Mouse (Mus musculus): ENCODE data around the gene Fars2. TPM values are rescaled to one million over a fixed set of nuclear protein-coding genes. Genes with fewer than 3 reads are reported as not detected.

Gene Fars2
- polyA plus RNA-seq, 1 experiment, result 123 TPM

DNA sequence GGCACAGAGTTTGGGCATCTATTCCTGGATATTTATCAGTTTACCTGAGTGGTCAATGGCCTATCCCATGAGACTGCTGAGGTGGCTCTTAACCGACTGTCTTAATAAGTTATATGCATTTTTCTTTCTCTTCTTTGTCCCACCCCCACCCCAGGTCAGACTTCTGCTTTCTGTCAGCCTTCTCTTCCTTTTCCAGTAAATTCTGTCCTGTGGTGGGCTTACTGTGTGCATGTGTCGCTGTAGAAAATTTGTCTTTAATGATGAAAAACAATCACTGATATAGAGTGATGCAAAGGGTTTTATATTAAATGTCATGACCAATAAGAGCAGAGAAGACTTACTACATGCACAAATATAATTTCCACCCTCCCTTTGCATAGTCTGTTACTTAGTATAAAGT, 85.3 kb downstream of the Fars2 start:
- Histone ChIP-seq H3K36me3 (ENCODE audit: control insufficient read depth, insufficient read depth, low read length) (no peaks in the 10 kb centered on the region), H3K4me1 (ENCODE audit: control insufficient read depth, insufficient read depth, low read length) (no peaks in the 10 kb centered on the region), H3K27ac (ENCODE audit: control insufficient read depth, insufficient read depth, low read depth, low read length) (no peak overlapping the region), H3K27me3 (ENCODE audit: control insufficient read depth, insufficient read depth, low read length) (no peaks in the 10 kb centered on the region), H3K4me3 (ENCODE audit: control insufficient read depth, low read depth, low read length) (no peak overlapping the region)
- TF ChIP-seq CTCF (IDR thresholded peaks at IDR 0.05; ENCODE audit: control insufficient read depth, insufficient read depth, insufficient replicate concordance, low read depth, low read length), result no peak
- TF ChIP-seq POLR2A (IDR thresholded peaks at IDR 0.05; ENCODE audit: control insufficient read depth, low read depth, low read length), result no peak

GRCm38 (mm10) chr13:36203014-36203413, 85.8 kb downstream of the Fars2 start:
- no peak for TF ChIP-seq CTCF (IDR thresholded peaks at IDR 0.05; ENCODE audit: control insufficient read depth, insufficient read depth, insufficient replicate concordance, low read depth, low read length)
- TF ChIP-seq POLR2A (IDR thresholded peaks at IDR 0.05; ENCODE audit: control insufficient read depth, low read depth, low read length), result no peak
- Histone ChIP-seq H3K4me1 (ENCODE audit: control insufficient read depth, insufficient read depth, low read length) (no peaks in the 10 kb centered on the region), H3K27ac (ENCODE audit: control insufficient read depth, insufficient read depth, low read depth, low read length) (no peak overlapping the region), H3K36me3 (ENCODE audit: control insufficient read depth, insufficient read depth, low read length) (no peaks in the 10 kb centered on the region), H3K27me3 (ENCODE audit: control insufficient read depth, insufficient read depth, low read length) (no peaks in the 10 kb centered on the region), H3K4me3 (ENCODE audit: control insufficient read depth, low read depth, low read length) (no peak overlapping the region)

DNA sequence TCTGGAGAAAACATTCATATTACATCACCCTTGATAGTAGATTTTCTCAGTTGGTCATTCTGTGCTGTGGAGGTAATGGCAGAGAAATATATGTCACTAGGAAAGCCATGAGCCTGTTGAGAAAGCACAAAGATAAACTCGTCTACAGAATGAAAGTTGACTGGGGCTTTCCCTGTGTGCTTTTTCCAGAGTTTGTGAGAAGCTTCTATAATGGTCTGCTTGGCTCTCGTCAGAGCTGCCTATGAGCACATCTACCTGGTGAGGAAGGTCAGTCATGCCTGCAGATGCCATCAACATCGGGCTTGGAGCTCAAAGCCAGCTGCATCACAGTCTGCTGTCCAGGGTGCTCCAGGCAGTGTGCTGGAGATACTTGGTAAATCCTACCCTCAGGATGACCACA, 87.1 kb downstream of the Fars2 start:
- no peaks in the 10 kb centered on the region for H3K36me3 ChIP-seq (ENCODE audit: control insufficient read depth, insufficient read depth, low read length)
- no peak for TF ChIP-seq POLR2A (IDR thresholded peaks at IDR 0.05; ENCODE audit: control insufficient read depth, low read depth, low read length)
- no peak for TF ChIP-seq CTCF (IDR thresholded peaks at IDR 0.05; ENCODE audit: control insufficient read depth, insufficient read depth, insufficient replicate concordance, low read depth, low read length)

DNA sequence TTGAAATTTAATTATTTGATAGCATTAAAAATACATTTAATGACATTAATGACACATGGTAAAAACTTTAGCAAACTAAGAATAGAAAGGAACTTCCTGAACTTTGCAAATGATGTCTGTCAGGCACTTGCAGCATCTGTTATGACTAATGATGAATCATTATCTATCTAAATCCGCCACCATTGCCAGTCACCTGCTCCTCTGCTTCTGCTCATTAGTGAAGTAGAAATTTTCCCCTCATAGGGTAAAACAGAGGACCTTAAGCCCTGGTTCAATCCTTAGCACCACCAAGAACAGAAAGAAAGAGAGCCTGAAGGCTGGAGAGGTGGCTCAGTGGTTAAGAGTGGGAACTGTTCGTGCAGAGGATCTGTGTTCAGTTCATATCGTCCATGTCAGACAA, 93.8 kb downstream of the Fars2 start:
- H3K27ac ChIP-seq (ENCODE audit: control insufficient read depth, insufficient read depth, low read depth, low read length), result no peak overlapping the region
- no peaks in the 10 kb centered on the region for H3K4me1 ChIP-seq (ENCODE audit: control insufficient read depth, insufficient read depth, low read length)
- H3K36me3 ChIP-seq (ENCODE audit: control insufficient read depth, insufficient read depth, low read length), result no peaks in the 10 kb centered on the region
- no peaks in the 10 kb centered on the region for H3K27me3 ChIP-seq (ENCODE audit: control insufficient read depth, insufficient read depth, low read length)
- no peak overlapping the region for H3K4me3 ChIP-seq (ENCODE audit: control insufficient read depth, low read depth, low read length)
- TF ChIP-seq CTCF (IDR thresholded peaks at IDR 0.05; ENCODE audit: control insufficient read depth, insufficient read depth, insufficient replicate concordance, low read depth, low read length), result no peak
- no peak for TF ChIP-seq POLR2A (IDR thresholded peaks at IDR 0.05; ENCODE audit: control insufficient read depth, low read depth, low read length)

More for the DNA sequence above, 87.1 kb downstream of the Fars2 start:
- H3K4me1 ChIP-seq (ENCODE audit: control insufficient read depth, insufficient read depth, low read length), result no peaks in the 10 kb centered on the region
- no peak overlapping the region for H3K27ac ChIP-seq (ENCODE audit: control insufficient read depth, insufficient read depth, low read depth, low read length)
- H3K4me3 ChIP-seq (ENCODE audit: control insufficient read depth, low read depth, low read length), result no peak overlapping the region
- no peaks in the 10 kb centered on the region for H3K27me3 ChIP-seq (ENCODE audit: control insufficient read depth, insufficient read depth, low read length)

DNA sequence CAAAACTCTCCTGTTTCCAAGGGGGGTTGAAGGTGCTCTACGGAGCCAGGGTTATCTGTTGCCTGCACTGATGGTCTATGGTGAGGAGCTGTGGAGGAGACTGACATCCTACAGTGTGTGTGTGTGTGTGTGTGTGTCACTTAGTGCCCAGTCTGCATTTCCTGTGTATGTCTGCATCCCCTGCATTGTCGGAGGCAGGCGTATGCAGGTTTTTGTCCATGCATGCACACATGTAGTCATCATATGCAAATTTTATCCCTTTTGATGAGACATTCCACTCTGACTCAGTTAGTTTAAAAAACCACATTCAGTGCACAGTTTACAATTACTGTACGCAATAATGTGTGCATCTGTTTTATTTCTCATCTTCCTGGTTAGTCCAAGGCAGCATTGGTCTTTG, 96.8 kb downstream of the Fars2 start:
- Histone ChIP-seq H3K27ac (ENCODE audit: control insufficient read depth, insufficient read depth, low read depth, low read length) (no peak overlapping the region), H3K27me3 (ENCODE audit: control insufficient read depth, insufficient read depth, low read length) (no peaks in the 10 kb centered on the region), H3K4me3 (ENCODE audit: control insufficient read depth, low read depth, low read length) (no peak overlapping the region), H3K4me1 (ENCODE audit: control insufficient read depth, insufficient read depth, low read length) (no peaks in the 10 kb centered on the region), H3K36me3 (ENCODE audit: control insufficient read depth, insufficient read depth, low read length) (no peaks in the 10 kb centered on the region)
- TF ChIP-seq CTCF (IDR thresholded peaks at IDR 0.05; ENCODE audit: control insufficient read depth, insufficient read depth, insufficient replicate concordance, low read depth, low read length), result no peak
- TF ChIP-seq POLR2A (IDR thresholded peaks at IDR 0.05; ENCODE audit: control insufficient read depth, low read depth, low read length), result no peak

DNA sequence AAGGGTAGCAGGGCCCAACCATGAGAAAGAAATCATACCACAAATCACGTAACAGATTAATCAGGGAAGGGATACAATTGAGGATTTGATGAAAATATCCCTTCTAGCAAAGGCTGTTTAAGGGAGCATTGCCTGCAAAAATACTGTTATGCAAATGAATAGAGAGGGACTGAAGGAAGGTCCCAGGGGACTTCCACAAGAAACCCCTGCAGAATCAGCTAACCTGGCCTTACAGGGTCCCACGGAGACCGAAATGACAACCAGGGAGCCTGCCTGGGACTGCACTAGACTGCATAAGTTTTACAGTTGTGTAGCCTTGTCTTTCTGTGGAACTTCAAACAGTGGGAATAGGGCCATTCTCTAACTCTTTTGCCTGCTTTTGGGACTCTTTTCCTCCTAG, 98.8 kb downstream of the Fars2 start:
- Histone ChIP-seq H3K27me3 (ENCODE audit: control insufficient read depth, insufficient read depth, low read length) (no peaks in the 10 kb centered on the region), H3K36me3 (ENCODE audit: control insufficient read depth, insufficient read depth, low read length) (no peaks in the 10 kb centered on the region), H3K4me3 (ENCODE audit: control insufficient read depth, low read depth, low read length) (no peak overlapping the region), H3K27ac (ENCODE audit: control insufficient read depth, insufficient read depth, low read depth, low read length) (no peak overlapping the region), H3K4me1 (ENCODE audit: control insufficient read depth, insufficient read depth, low read length) (no peaks in the 10 kb centered on the region)
- no peak for TF ChIP-seq POLR2A (IDR thresholded peaks at IDR 0.05; ENCODE audit: control insufficient read depth, low read depth, low read length)
- no peak for TF ChIP-seq CTCF (IDR thresholded peaks at IDR 0.05; ENCODE audit: control insufficient read depth, insufficient read depth, insufficient replicate concordance, low read depth, low read length)

- Histone ChIP-seq H3K36me3 (ENCODE audit: control insufficient read depth, insufficient read depth, low read length) (no peaks in the 10 kb centered on the region), H3K27me3 (ENCODE audit: control insufficient read depth, insufficient read depth, low read length) (no peaks in the 10 kb centered on the region), H3K4me3 (ENCODE audit: control insufficient read depth, low read depth, low read length) (no peak overlapping the region), H3K4me1 (ENCODE audit: control insufficient read depth, insufficient read depth, low read length) (no peaks in the 10 kb centered on the region), H3K27ac (ENCODE audit: control insufficient read depth, insufficient read depth, low read depth, low read length) (no peak overlapping the region)
- TF ChIP-seq CTCF (IDR thresholded peaks at IDR 0.05; ENCODE audit: control insufficient read depth, insufficient read depth, insufficient replicate concordance, low read depth, low read length) (no peak), POLR2A (IDR thresholded peaks at IDR 0.05; ENCODE audit: control insufficient read depth, low read depth, low read length) (no peak)
These were observed 101.1 kb downstream of the Fars2 start for GRCm38 (mm10) chr13:36218347-36218746.

GRCm38 (mm10) chr13:36219506-36219905, 102.3 kb downstream of the Fars2 start:
- no peaks in the 10 kb centered on the region for H3K4me1 ChIP-seq (ENCODE audit: control insufficient read depth, insufficient read depth, low read length)
- H3K36me3 ChIP-seq (ENCODE audit: control insufficient read depth, insufficient read depth, low read length), result no peaks in the 10 kb centered on the region
- H3K27me3 ChIP-seq (ENCODE audit: control insufficient read depth, insufficient read depth, low read length), result no peaks in the 10 kb centered on the region
- H3K4me3 ChIP-seq (ENCODE audit: control insufficient read depth, low read depth, low read length), result no peak overlapping the region
- TF ChIP-seq CTCF (IDR thresholded peaks at IDR 0.05; ENCODE audit: control insufficient read depth, insufficient read depth, insufficient replicate concordance, low read depth, low read length), result no peak
- no peak overlapping the region for H3K27ac ChIP-seq (ENCODE audit: control insufficient read depth, insufficient read depth, low read depth, low read length)

Data from testis, adult 2 months (tissue).